Mouse (Mus musculus) lung, adult 2 months (tissue): ENCODE data around the gene Zfp592. TPM values are rescaled to one million over a fixed set of nuclear protein-coding genes. Genes with fewer than 3 reads are reported as not detected.

Experiments used
- DNase-seq: peaks from one replicate; pipeline ENCODE4 v3.0.0; 2022
- H3K4me1 ChIP-seq: fragments of 200-500 bp; 2 replicates; pipeline ENCODE4 v1.6.1; 2011; ENCODE audit warnings: low read length; ENCODE audit not compliant: control insufficient read depth, insufficient read depth
- H3K4me3 ChIP-seq: fragments of 200-500 bp; replicated peaks from 2 replicates; pipeline ENCODE3; 2011; ENCODE audit warnings: low read depth, mild to moderate bottlenecking, control low read depth, low read length; ENCODE audit errors: extremely low read depth
- CTCF ChIP-seq: fragments of 200-500 bp; IDR thresholded peaks from 2 replicates; pipeline ENCODE4 v1.5.1; 2011; ENCODE audit warnings: mild to moderate bottlenecking, low read length, control low read depth; ENCODE audit not compliant: insufficient read depth
- POLR2A ChIP-seq: fragments of 200-500 bp; IDR thresholded peaks from 2 replicates; pipeline ENCODE4 v1.6.1; 2011; ENCODE audit warnings: low read depth, mild to moderate bottlenecking, control low read depth, low read length, borderline replicate concordance; ENCODE audit errors: extremely low read depth
- WGBS: fragments of 180-500 bp; shearing (Covaris S2); methylation state at CpG from one replicate; pipeline ENCODE4 v1.1.7; 2018; 5-methylcytosine and 5-hydroxymethylcytosine counted together
- polyA plus RNA-seq: library from polyadenylated mRNA; depleted of rRNA; stranded (reverse); fragments of >200 nt; gene quantifications from 2 replicates; pipeline ENCODE4 v1.2.3, GENCODE M21; 2012; rRNA removed

The Zfp592 gene
- polyA plus RNA-seq, 1 experiment: 20.1 TPM

GRCm38 (mm10) chr7:81066714-81067113 is 73.2 kb downstream of the Zfp592 start:
- TF ChIP-seq CTCF: no peak
- TF ChIP-seq POLR2A: no peak
- WGBS: 25% methylated on average over 6 of the region's 6 CpGs
- no peaks in the 10 kb centered on the region for H3K4me1 ChIP-seq
- no peak overlapping the region for H3K4me3 ChIP-seq
- no peak for DNase-seq

- Histone ChIP-seq H3K4me3 (no peak overlapping the region), H3K4me1 (peaks cover 6% of the 10 kb centered on the region)
- peak; percentile 7 for DNase-seq
- 45% methylated on average over 5 of the region's 5 CpGs for WGBS
- no peak for TF ChIP-seq POLR2A
- no peak for TF ChIP-seq CTCF
Observed at GRCm38 (mm10) chr7:81072463-81072862, 79.0 kb downstream of the Zfp592 start.

- Histone ChIP-seq H3K4me3 (no peak overlapping the region), H3K4me1 (peaks cover 6% of the 10 kb centered on the region)
- 94% methylated on average over 5 of the region's 5 CpGs for WGBS
- TF ChIP-seq CTCF (0 out of 2 replicates have a peak, but pooled peaks have one; percentile 16), POLR2A (no peak)
- no peak for DNase-seq
Observed at GRCm38 (mm10) chr7:81073273-81073672, 79.8 kb downstream of the Zfp592 start.

DNA sequence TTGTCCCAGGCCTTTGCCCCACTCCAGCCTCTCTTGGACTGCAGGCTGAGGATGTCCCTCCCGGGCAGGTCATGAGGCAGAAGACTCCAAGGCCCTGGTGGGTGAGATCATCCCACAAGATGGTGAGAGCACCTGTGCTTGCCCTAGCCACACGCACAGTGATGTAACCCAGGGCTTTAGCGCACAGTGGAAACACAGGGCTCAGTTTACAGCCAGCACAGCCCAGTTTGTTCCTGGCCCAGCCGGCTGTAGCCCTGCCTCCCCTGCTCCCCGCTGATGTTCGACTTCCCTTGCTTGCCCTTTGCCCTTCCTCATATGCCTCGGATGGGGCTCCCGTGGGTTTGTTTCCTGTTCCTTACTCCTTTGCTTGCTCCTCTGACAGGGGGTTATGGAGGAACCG is 81.1 kb downstream of the Zfp592 start:
- no peak for DNase-seq
- WGBS: 34% methylated on average over 9 of the region's 9 CpGs
- no peak overlapping the region for H3K4me3 ChIP-seq
- TF ChIP-seq CTCF: no peak
- no peak for TF ChIP-seq POLR2A
- H3K4me1 ChIP-seq: peaks cover 6% of the 10 kb centered on the region

- no peak for DNase-seq
- Histone ChIP-seq H3K4me3 (no peak overlapping the region), H3K4me1 (peaks cover 6% of the 10 kb centered on the region)
- WGBS: 30% methylated on average over 7 of the region's 7 CpGs
- TF ChIP-seq CTCF (no peak), POLR2A (no peak)
Observed at GRCm38 (mm10) chr7:81075299-81075698, 81.8 kb downstream of the Zfp592 start.

DNA sequence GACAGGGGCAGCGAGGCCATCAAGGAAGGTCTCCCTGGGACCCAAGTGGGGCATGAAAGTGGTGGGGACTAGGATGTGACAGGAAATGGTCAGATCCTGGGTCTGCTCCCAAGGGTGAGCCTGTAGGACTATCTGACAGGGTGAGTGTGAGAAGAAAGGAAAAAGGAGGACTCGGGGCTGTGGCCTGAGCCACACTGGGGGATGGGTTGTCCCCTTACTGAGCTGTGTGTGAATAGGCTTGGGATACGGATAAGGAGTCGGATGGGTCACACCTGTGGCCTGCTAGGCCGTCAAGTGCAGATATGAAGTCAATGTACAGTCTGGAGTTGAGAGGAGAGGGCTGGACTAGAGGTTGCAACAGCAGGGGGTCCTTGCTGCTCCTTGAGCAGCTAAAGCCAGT is 82.3 kb downstream of the Zfp592 start:
- TF ChIP-seq CTCF (no peak), POLR2A (no peak)
- H3K4me1 ChIP-seq: peaks cover 6% of the 10 kb centered on the region
- WGBS: 89% methylated on average over 5 of the region's 5 CpGs
- no peak overlapping the region for H3K4me3 ChIP-seq
- no peak for DNase-seq

DNA sequence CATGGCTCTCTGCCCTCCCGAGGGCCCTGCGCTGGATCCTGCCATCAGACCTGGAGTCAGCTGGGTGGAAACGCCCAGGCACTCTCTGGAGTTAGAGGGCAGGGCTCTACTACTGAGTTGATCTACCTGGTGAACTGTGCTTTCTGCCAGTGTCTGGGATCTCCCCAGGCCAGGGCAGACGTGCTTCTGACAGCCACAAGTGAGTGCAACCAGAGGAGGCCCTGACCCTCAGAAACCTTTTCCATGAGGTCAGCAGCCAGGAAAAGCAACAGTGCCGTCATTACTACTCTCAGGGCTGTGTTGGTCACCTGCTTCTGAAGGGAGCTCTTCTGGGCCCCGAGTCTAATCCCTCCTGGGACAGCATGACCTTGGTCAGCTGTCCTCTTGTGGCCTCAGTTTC is 83.5 kb downstream of the Zfp592 start:
- no peak for TF ChIP-seq CTCF
- no peak for TF ChIP-seq POLR2A
- Histone ChIP-seq H3K4me1 (peaks cover 6% of the 10 kb centered on the region), H3K4me3 (no peak overlapping the region)
- no peak for DNase-seq
- WGBS: 82% methylated on average over 6 of the region's 6 CpGs

DNA sequence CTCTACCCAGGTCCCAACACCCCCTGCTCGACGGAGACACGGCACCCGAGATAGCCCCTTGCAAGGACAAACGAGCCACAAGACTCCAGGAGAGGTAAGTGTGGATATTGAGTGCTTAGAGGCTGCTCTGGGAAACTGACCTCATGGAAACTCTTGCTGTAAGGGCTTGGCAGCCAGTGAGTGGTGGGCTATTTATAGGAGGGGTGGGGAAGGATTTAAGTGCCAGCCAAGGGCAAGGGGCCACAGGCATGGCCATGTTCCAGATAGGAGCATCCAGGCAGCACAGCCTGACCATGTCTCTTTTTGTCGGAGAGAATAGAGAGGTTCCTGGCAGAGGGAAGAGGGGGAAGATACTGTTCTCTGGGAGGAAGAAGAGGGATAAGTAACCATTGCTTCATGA is 85.3 kb downstream of the Zfp592 start:
- no peak overlapping the region for H3K4me3 ChIP-seq
- 65% methylated on average over 6 of the region's 6 CpGs for WGBS
- peaks cover 6% of the 10 kb centered on the region for H3K4me1 ChIP-seq
- no peak for DNase-seq
- TF ChIP-seq POLR2A: no peak
- TF ChIP-seq CTCF: no peak

- DNase-seq: no peak
- H3K4me3 ChIP-seq: no peak overlapping the region
- TF ChIP-seq CTCF: no peak
- no peak for TF ChIP-seq POLR2A
- WGBS: 44% methylated on average over 18 of the region's 18 CpGs
- no peaks in the 10 kb centered on the region for H3K4me1 ChIP-seq
Observed at GRCm38 (mm10) chr7:81093420-81093965, 100.0 kb downstream of the Zfp592 start.

GRCm38 (mm10) chr7:81094104-81094757 is 100.8 kb downstream of the Zfp592 start:
- TF ChIP-seq CTCF (no peak), POLR2A (no peak)
- Histone ChIP-seq H3K4me1 (no peaks in the 10 kb centered on the region), H3K4me3 (no peak overlapping the region)
- no peak for DNase-seq
- 80% methylated on average over 6 of the region's 6 CpGs for WGBS

Other genes with a start within 250 kb of the Zfp592 start
- 118 and 135 TPM in 2 replicates for gene Iqgap1, start 167.7 kb upstream of the Zfp592 start, polyA plus RNA-seq
- 5.5 and 6.2 TPM in 2 replicates for gene Zscan2, start 132.8 kb upstream of the Zfp592 start, polyA plus RNA-seq
- 9.5 and 14.7 TPM in 2 replicates for gene Wdr73, start 92.4 kb upstream of the Zfp592 start, polyA plus RNA-seq
- 2.6 and 4.1 TPM in 2 replicates for gene Nmb, start 88.6 kb upstream of the Zfp592 start, polyA plus RNA-seq
- gene Sec11a, start 45.9 kb upstream of the Zfp592 start, polyA plus RNA-seq: 42.3 and 52.7 TPM in 2 replicates
- 0.55 and 2.2 TPM in 2 replicates for gene Alpk3, start 63.9 kb downstream of the Zfp592 start, polyA plus RNA-seq
- 0.07 and 0.17 TPM in 2 replicates for gene Slc28a1, start 121.1 kb downstream of the Zfp592 start, polyA plus RNA-seq
- gene Pde8a, start 219.9 kb downstream of the Zfp592 start, polyA plus RNA-seq: 11.1 and 14.4 TPM in 2 replicates